Mouse (Mus musculus) neutrophil, adult 59 days (primary cell): ENCODE results near the gene BC017158. TPM values are rescaled to one million over a fixed set of nuclear protein-coding genes. Genes with fewer than 3 reads are reported as not detected.

ENCODE experiments used
- total RNA-seq, 2 experiments: library from RNA; stranded (reverse); gene quantifications; 1 replicate in 1 of 2; 2 replicates in 1 of 2; pipeline ENCODE4 v1.2.4; 2023

Gene BC017158
- total RNA-seq = 10 to 100 TPM; 13.5 to 15.8 TPM

DNA sequence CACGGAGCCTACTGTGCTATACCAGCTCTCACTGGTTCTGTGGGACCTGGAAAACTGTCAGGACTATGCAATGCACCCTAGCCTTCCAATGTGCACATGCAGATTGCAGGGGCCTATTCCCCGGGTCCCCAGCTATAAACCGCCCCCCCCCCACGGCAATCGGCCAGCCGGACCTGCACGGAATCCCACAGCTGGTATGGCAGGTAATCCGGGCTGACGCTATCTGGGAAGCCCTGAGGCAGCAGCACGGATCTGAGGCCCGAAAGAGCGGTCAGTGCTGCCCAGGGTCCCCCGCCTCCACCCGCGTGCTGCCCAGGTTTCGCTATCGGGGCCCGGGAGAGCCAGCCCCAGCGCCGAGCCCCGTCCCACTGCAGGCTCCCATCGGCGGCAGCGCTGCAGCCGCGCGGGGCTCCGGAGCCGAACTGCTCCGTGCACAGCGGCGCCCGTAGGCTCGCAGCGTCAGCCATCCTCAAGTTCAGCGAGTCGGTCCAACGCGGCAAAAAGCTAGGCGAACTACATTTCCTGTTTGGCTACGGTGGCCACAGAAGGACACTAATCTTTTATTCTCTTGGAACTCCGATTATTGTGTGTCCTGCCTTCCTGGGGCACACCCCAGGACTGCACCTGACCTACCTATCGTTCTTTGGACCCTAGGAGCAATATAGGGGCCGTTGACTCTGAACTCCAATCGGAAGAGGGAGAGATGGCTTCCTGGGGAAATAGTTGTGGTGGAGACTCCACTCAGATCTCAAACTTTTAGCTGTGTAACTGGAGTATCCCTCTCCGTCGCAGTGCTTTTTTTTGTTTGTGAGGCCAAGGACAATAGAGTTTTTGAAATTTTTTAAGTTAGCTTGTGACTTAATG, at the start of gene BC017158:
BC017158 (minus strand) TSS at position 554 of the 864 bp plus-strand sequence.

DNA sequence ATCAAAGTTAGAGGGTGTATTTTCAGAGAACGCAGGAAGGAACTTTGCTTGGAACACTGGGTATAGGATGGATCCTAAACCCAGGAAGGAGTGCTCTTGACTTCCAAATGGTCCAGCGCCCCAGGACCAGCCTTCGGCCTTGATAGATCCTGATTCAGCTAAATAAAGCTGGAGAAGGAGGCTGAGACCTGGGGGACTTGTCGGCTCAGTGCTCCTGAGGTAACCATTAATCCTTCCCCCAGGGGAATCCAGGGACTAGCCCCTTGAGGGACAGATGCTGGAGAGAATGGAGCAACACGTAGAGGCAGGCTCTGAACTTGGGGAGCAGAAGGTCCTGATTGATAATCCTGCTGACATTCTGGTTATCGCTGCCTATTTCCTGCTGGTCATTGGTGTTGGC, 32.6 kb downstream of the BC017158 start, which contains the start of gene Slc5a2:
Slc5a2 (plus strand) TSS at position 247 of the 400 bp plus-strand sequence.

DNA sequence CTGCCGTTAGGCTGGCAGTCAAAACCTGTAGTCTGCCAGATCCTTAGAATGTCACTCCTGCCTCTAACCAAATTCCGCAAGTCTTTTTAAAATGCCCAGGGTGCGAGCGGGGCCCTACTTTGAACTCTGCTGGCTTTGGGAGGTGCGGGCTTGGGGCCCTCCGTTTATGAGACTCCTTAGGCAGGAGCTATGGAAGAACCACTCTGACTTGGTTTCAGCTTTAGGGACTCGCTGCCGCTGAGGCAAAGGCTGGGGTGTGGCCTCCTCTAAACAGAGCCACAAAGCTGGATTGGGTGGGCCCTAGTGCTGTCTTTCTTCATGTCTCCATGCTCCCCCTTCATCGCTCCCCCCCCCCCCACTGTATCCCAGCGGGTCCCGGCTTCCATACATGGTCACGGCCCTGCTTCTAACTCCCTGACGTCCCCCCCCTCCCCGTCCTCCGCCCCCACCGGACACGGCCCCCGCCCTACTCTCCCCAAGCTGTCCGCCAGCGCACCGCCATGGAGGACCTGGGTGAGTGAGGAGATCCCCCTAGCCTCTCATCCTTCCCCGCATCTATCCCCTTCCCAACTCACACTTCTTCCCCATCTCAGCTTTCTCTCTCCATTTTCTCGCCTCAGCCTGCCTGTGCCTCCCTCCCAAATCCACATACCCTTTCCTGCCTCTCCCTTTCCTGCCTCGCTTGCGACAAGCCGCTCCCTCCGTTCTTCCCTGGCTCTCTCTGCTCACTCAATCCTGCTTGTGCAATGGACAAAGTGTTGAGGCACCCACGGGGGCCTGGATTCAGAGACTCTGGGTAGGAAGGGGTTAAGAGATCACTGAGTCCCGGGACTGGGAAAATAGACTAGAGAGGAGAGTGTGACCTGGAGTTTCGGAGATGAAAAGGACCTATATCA, 51.2 kb downstream of the BC017158 start, which contains the start of gene Tgfb1i1:
Tgfb1i1 (plus strand) TSS at position 317 of the 896 bp plus-strand sequence.

DNA sequence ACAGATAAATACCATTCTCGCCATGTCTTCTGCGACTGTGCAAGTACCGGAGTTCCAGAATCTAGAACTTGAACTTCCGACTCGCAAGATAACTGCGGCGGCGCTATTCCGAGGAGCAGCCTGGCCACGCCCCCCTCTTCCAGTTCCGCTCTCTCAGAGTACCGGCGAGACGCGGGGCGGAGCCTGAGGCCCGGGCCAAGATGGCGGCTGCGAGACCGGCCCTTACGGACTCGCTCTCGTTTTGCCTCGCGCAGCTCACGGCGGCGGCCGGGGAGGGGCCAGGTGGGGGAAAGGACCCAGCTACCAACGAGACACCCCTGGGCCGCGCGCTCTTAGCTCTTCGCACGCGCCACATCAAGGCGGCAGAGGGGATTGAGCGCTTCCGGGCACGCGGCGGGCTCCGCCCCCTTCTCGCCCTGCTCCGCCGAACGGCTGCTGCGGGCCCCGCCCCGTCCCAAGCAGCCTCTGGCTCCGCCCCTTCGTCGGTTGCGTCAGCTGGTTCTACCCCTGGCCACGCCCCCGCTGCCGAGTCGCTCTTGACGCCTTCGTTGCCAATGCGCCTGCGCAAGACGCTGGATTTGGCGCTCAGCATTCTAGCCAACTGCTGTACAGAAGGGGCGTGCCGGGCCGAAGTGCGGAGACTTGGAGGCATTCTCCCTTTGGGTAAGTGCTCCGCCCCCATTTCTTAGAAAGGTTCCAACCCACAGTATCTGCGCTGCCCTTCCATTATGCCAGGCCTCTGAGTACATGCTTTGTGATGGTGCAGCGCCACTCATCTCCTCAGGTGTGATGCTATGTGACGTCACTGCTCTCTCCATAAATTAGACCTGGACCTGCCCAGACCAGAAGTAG, 59.8 kb downstream of the BC017158 start, which contains the start of gene 9130023H24Rik:
9130023H24Rik (minus strand) TSS at position 105 of the 852 bp plus-strand sequence.

DNA sequence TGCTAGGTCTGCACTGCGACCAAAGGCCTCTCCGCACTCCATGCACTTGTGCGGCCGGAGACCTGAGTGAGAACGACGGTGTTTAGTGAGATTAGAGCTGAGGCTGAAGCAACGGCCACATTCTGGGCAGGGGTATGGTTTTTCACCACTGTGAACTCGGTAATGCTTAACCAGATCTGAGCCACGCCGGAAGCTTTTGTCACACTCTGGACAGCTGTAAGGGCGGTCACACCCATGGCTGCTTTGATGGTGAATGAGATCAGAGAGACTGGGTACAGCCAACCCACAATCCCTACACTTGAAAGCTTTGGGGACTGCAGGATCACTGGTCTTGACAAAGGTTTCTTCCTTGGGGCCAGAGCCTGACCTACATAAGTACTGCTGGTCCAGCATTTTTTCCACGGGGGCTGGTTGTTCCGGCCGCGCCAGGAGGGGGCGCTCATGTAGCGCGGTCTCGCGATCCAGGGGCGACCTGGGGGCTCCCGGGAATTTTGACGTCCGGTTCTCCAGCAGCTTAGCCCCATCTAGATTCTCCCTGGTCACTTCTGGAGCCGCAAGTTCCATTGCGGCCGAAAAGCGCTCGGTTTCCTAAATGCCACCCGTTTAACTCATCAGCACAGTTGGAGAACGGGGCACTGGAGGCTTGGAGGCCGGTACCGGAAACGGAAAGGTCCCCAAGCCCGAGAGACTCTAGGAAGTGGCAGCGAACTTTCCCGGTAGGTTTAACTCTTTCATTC, 60.9 kb downstream of the BC017158 start, which contains the start of gene Armc5:
Armc5 (plus strand) TSS at position 487 of the 737 bp plus-strand sequence.

Other genes with a start within 250 kb of the BC017158 start
- gene Itgam, start 235.5 kb downstream of the BC017158 start, total RNA-seq = 100 to 1,000 TPM; 810 to 844 TPM
- gene Gm49368, start 235.5 kb downstream of the BC017158 start, total RNA-seq = 10 to 100 TPM; 17.9 to 22.6 TPM
- gene Itgax, start 168.6 kb downstream of the BC017158 start, total RNA-seq = 10 to 100 TPM; 18.0 to 27.4 TPM
- 1 to 10 TPM; 1.4 to 1.8 TPM for gene Itgad, start 143.8 kb downstream of the BC017158 start, total RNA-seq
- gene Cox6a2, start 91.8 kb downstream of the BC017158 start, total RNA-seq = under 1 TPM in 1 of 2 experiments, not detected in 1; 0.93 TPM
- 10 to 100 TPM; 10.5 to 11.5 TPM for gene Armc5, start 60.8 kb downstream of the BC017158 start, total RNA-seq
- 1 to 10 TPM; 4.7 to 4.9 TPM for gene 9130023H24Rik, start 60.1 kb downstream of the BC017158 start, total RNA-seq
- gene Tgfb1i1, start 51.4 kb downstream of the BC017158 start, total RNA-seq = 1 to 10 TPM in 1 of 2 experiments, under 1 TPM in 1; 0.91 to 1.2 TPM
- gene Slc5a2, start 32.5 kb downstream of the BC017158 start, total RNA-seq = not detected
- 10 to 100 TPM; 40.2 to 49.1 TPM for gene Rgs10, start 120.6 kb upstream of the BC017158 start, total RNA-seq
- 10 to 100 TPM; 73.4 to 82.6 TPM for gene Tial1, start 163.5 kb upstream of the BC017158 start, total RNA-seq
- 10 to 100 TPM; 10.7 to 12.6 TPM for gene Bag3, start 225.4 kb upstream of the BC017158 start, total RNA-seq